Mouse (Mus musculus): ENCODE data around the gene Glrx. TPM values are rescaled to one million over a fixed set of nuclear protein-coding genes. Genes with fewer than 3 reads are reported as not detected.

The Glrx gene
- total and polyA plus RNA-seq, 3 experiments, result 9.2 to 20.2 TPM; not detected in 1

GRCm38 (mm10) chr13:75892876-75893275, 53.2 kb downstream of the Glrx start:
- H3K9me3 ChIP-seq (replicated peaks; ENCODE audit: insufficient read depth, low read length), result no peaks in the 10 kb centered on the region
- no peaks in the 10 kb centered on the region for H3K27me3 ChIP-seq (ENCODE audit: control insufficient read depth in 1 of 2, insufficient read depth in 2 of 2, low read length in 2 of 2)
- no peak overlapping the region for H3K9ac ChIP-seq (ENCODE audit: control insufficient read depth, low read depth, low read length, poor library complexity, severe bottlenecking)
- H3K36me3 ChIP-seq (ENCODE audit: control insufficient read depth in 1 of 2, insufficient read depth in 2 of 2, low read length in 2 of 2), result peaks cover 0 to 2% of the 10 kb centered on the region in 2 experiments; a peak in 2 of 4 replicates
- H3K27ac ChIP-seq (ENCODE audit: control insufficient read depth, low read depth, low read length), result no peak overlapping the region
- peak; percentile 66 for DNase-seq (ENCODE audit: low read depth, low spot score)
- peaks cover 0 to 2% of the 10 kb centered on the region in 2 experiments; a peak in 1 of 4 replicates for H3K4me1 ChIP-seq (ENCODE audit: control insufficient read depth in 1 of 2, insufficient read depth in 2 of 2, low read length in 2 of 2)
- no peaks in the 10 kb centered on the region for H3K79me2 ChIP-seq (ENCODE audit: control insufficient read depth, insufficient read depth, low read length, poor library complexity)
- TF ChIP-seq TCF12 (IDR thresholded peaks at IDR 0.05; ENCODE audit: low read depth, low read length), result no peak
- TF ChIP-seq MEF2A (IDR thresholded peaks at IDR 0.05; ENCODE audit: extremely low read depth, insufficient replicate concordance, low read depth, low read length, poor library complexity, severe bottlenecking), result no peak
- no peak for TF ChIP-seq NRF1 (IDR thresholded peaks at IDR 0.05; ENCODE audit: insufficient read depth, low read depth, low read length, poor library complexity, severe bottlenecking)
- peak; percentile 53 to 81 for TF ChIP-seq EP300 (IDR thresholded peaks at IDR 0.05; ENCODE audit: low read depth in 1 of 2, low read length in 2 of 2)
- TF ChIP-seq ZMIZ1 (IDR thresholded peaks at IDR 0.05; ENCODE audit: low read depth, low read length), result no peak
- TF ChIP-seq CTCF (IDR thresholded peaks at IDR 0.05 in 2 of 3, conservative IDR thresholded peaks at IDR 0.05 in 1 of 3; ENCODE audit: control insufficient read depth in 1 of 3, insufficient read depth in 1 of 3, low read depth in 2 of 3, low read length in 3 of 3, poor library complexity in 1 of 3, severe bottlenecking in 1 of 3), result no peak
- TF ChIP-seq UBTF (IDR thresholded peaks at IDR 0.05; ENCODE audit: borderline replicate concordance, insufficient read depth, low read depth, low read length), result no peak
- TF ChIP-seq ZNF384 (IDR thresholded peaks at IDR 0.05; ENCODE audit: low read depth, low read length), result no peak
- peak; percentile 74 for TF ChIP-seq GATA1 (IDR thresholded peaks at IDR 0.05; ENCODE audit: low read depth, low read length)
- no peak for TF ChIP-seq CHD1 (IDR thresholded peaks at IDR 0.05; ENCODE audit: low read depth, low read length)
- no peak for TF ChIP-seq GABPA (IDR thresholded peaks at IDR 0.05; ENCODE audit: low read depth, low read length)
- peak; percentile 88 for TF ChIP-seq RCOR1 (IDR thresholded peaks at IDR 0.05; ENCODE audit: low read depth, low read length)
- TF ChIP-seq MAX (IDR thresholded peaks at IDR 0.05; ENCODE audit: low read length), result no peak
- no peak for TF ChIP-seq USF2 (IDR thresholded peaks at IDR 0.05; ENCODE audit: borderline replicate concordance in 1 of 2, insufficient read depth in 1 of 2, low read depth in 1 of 2, low read length in 2 of 2)
- TF ChIP-seq TBP (IDR thresholded peaks at IDR 0.05; ENCODE audit: low read depth, low read length), result 0 out of 2 replicates have a peak, but pooled peaks have one; percentile 17
- TF ChIP-seq CHD2 (IDR thresholded peaks at IDR 0.05; ENCODE audit: low read length), result no peak
- TF ChIP-seq MAZ (IDR thresholded peaks at IDR 0.05; ENCODE audit: low read depth, low read length), result no peak
- TF ChIP-seq NELFE (IDR thresholded peaks at IDR 0.05; ENCODE audit: low read depth, low read length), result no peak
- no peak overlapping the region for H3K4me3 ChIP-seq (ENCODE audit: control insufficient read depth in 1 of 2, insufficient read depth in 1 of 2, low read depth in 2 of 2, low read length in 2 of 2)

Other genes with a start within 250 kb of the Glrx start
- gene Ell2, start 133.1 kb upstream of the Glrx start, total RNA-seq (2012; rRNA removed), result 25.0 and 27.7 TPM in 2 replicates
- gene Ell2, start 133.1 kb upstream of the Glrx start, polyA plus RNA-seq (2012; ENCODE audit: insufficient read depth in 1 of 2, insufficient read length in 2 of 2, low read depth in 1 of 2, low replicate concordance in 2 of 2, missing spikeins in 1 of 2), result 10 to 100 TPM; 52.5 to 77.1 TPM
- gene Rhobtb3, start 104.1 kb downstream of the Glrx start, total RNA-seq (2012; rRNA removed), result not detected in 2 replicates
- not detected for gene Rhobtb3, start 104.1 kb downstream of the Glrx start, polyA plus RNA-seq (2012; ENCODE audit: insufficient read depth in 1 of 2, insufficient read length in 2 of 2, low read depth in 1 of 2, low replicate concordance in 2 of 2, missing spikeins in 1 of 2)
- gene Spata9, start 127.3 kb downstream of the Glrx start, total RNA-seq (2012; rRNA removed), result not detected in 2 replicates
- gene Spata9, start 127.3 kb downstream of the Glrx start, polyA plus RNA-seq (2012; ENCODE audit: insufficient read depth in 1 of 2, insufficient read length in 2 of 2, low read depth in 1 of 2, low replicate concordance in 2 of 2, missing spikeins in 1 of 2), result under 1 TPM in 1 of 2 experiments, not detected in 1; 0.78 TPM
- 72.1 and 82.0 TPM in 2 replicates for gene Rfesd, start 178.9 kb downstream of the Glrx start, total RNA-seq (2012; rRNA removed)
- 10 to 100 TPM in 1 of 2 experiments, not detected in 1; 38.3 TPM for gene Rfesd, start 178.9 kb downstream of the Glrx start, polyA plus RNA-seq (2012; ENCODE audit: insufficient read depth in 1 of 2, insufficient read length in 2 of 2, low read depth in 1 of 2, low replicate concordance in 2 of 2, missing spikeins in 1 of 2)
- not detected in 2 replicates for gene Gpr150, start 217.1 kb downstream of the Glrx start, total RNA-seq (2012; rRNA removed)
- not detected for gene Gpr150, start 217.1 kb downstream of the Glrx start, polyA plus RNA-seq (2012; ENCODE audit: insufficient read depth in 1 of 2, insufficient read length in 2 of 2, low read depth in 1 of 2, low replicate concordance in 2 of 2, missing spikeins in 1 of 2)

Measured in MEL (cell line).